Mouse (Mus musculus) limb, embryonic 11.5 days (tissue): ENCODE measurements at regions not wholly inside any gene's neighbourhood (a gene's known extent, or its start where the extent isn't known, plus 50 kb on each side); places are given as distances from the start of the nearest gene placed in this dataset.
"Not testable (repeated sequence)": the region's sequence is repeated elsewhere in the genome, so short reads cannot be mapped to it uniquely, and the experiment has no call there.

ENCODE experiments used
- ATAC-seq: fragments of 200-750 bp; cut with Nextera tagmentation; 2 replicates; pipeline ENCODE4 v1.8.0; 2017; ENCODE audit warnings: low read depth; ENCODE audit not compliant: insufficient number of reproducible peaks, low FRiP score, low TSS enrichment
- DNase-seq: peaks from one replicate; pipeline ENCODE4 v3.0.0-alpha.2; 2015; ENCODE audit warnings: low spot score
- H3K27ac ChIP-seq: fragments of 300-500 bp; sonication (generic); replicated peaks from 2 replicates; pipeline ENCODE4 v1.5.1; 2014; ENCODE audit warnings: low read depth, mild to moderate bottlenecking, low read length
- H3K27me3 ChIP-seq: fragments of 300-500 bp; sonication (generic); 2 replicates; pipeline ENCODE4 v1.6.1; 2014; ENCODE audit warnings: mild to moderate bottlenecking, low read length, mixed read lengths; ENCODE audit not compliant: control insufficient read depth, insufficient read depth
- H3K36me3 ChIP-seq: fragments of 300-500 bp; sonication (generic); 2 replicates; pipeline ENCODE4 v1.6.1; 2014; ENCODE audit warnings: mild to moderate bottlenecking, low read length, moderate library complexity, mixed read lengths; ENCODE audit not compliant: control insufficient read depth, insufficient read depth
- H3K4me1 ChIP-seq: fragments of 300-500 bp; sonication (generic); 2 replicates; pipeline ENCODE4 v1.6.1; 2014; ENCODE audit warnings: low read length, mixed read lengths; ENCODE audit not compliant: control insufficient read depth, insufficient read depth
- H3K4me2 ChIP-seq: fragments of 300-500 bp; sonication (generic); 2 replicates; pipeline ENCODE4 v1.6.1; 2014; ENCODE audit warnings: low read depth, mild to moderate bottlenecking, moderate library complexity; ENCODE audit not compliant: severe bottlenecking
- H3K4me3 ChIP-seq: fragments of 300-500 bp; sonication (generic); 2 replicates; pipeline ENCODE4 v1.5.1; 2014; ENCODE audit warnings: low read depth, low read length
- H3K9ac ChIP-seq: fragments of 300-500 bp; sonication (generic); 2 replicates; pipeline ENCODE4 v1.6.1; 2014; ENCODE audit warnings: mild to moderate bottlenecking, low read length
- H3K9me3 ChIP-seq: fragments of 300-500 bp; sonication (generic); 2 replicates; pipeline ENCODE4 v1.6.1; 2016; ENCODE audit warnings: low read length; ENCODE audit not compliant: control insufficient read depth
- WGBS: fragments of 180-500 bp; shearing (Covaris S2); extraction: QIAGEN DNeasy Blood & Tissue Kit; methylation state at CpG from one replicate; pipeline ENCODE4 v1.1.7; 2014; 5-methylcytosine and 5-hydroxymethylcytosine counted together

GRCm38 (mm10) chr2:53501657-53502274 lies 310.2 kb downstream of the Arl6ip6 start:
- Histone ChIP-seq H3K27me3 (no peaks in the 10 kb centered on the region), H3K36me3 (no peaks in the 10 kb centered on the region), H3K27ac (no peak overlapping the region), H3K4me2 (no peak overlapping the region), H3K9me3 (no peaks in the 10 kb centered on the region), H3K4me3 (no peak overlapping the region), H3K4me1 (no peaks in the 10 kb centered on the region), H3K9ac (no peak overlapping the region)
- WGBS: 57% methylated on average over 14 of the region's 14 CpGs
- ATAC-seq: no peak
- DNase-seq: no peak

GRCm38 (mm10) chr2:53502275-53502667 lies 310.7 kb downstream of the Arl6ip6 start:
- no peaks in the 10 kb centered on the region for H3K4me1 ChIP-seq
- H3K27me3 ChIP-seq: no peaks in the 10 kb centered on the region
- no peak overlapping the region for H3K4me3 ChIP-seq
- H3K9me3 ChIP-seq: no peaks in the 10 kb centered on the region
- no peaks in the 10 kb centered on the region for H3K36me3 ChIP-seq
- 77% methylated on average over 4 of the region's 4 CpGs for WGBS
- H3K27ac ChIP-seq: no peak overlapping the region
- no peak overlapping the region for H3K9ac ChIP-seq
- no peak for ATAC-seq
- no peak overlapping the region for H3K4me2 ChIP-seq
- no peak for DNase-seq

GRCm38 (mm10) chr2:53542097-53542496 lies 350.6 kb downstream of the Arl6ip6 start:
- WGBS: 87% methylated on average over 2 of the region's 2 CpGs
- ATAC-seq: no peak

GRCm38 (mm10) chr2:53574007-53574406 lies 382.5 kb downstream of the Arl6ip6 start:
- Histone ChIP-seq H3K4me2 (no peak overlapping the region), H3K27me3 (no peaks in the 10 kb centered on the region), H3K36me3 (no peaks in the 10 kb centered on the region), H3K9ac (no peak overlapping the region), H3K27ac (no peak overlapping the region), H3K9me3 (no peaks in the 10 kb centered on the region), H3K4me3 (no peak overlapping the region), H3K4me1 (no peaks in the 10 kb centered on the region)
- DNase-seq (no peak), ATAC-seq (no peak)
- WGBS: 88% methylated on average over 1 of the region's 1 CpGs

More at GRCm38 (mm10) chr2:53542097-53542496, 350.6 kb downstream of the Arl6ip6 start:
- no peaks in the 10 kb centered on the region for H3K36me3 ChIP-seq
- no peak overlapping the region for H3K9ac ChIP-seq
- H3K9me3 ChIP-seq: no peaks in the 10 kb centered on the region
- H3K4me1 ChIP-seq: no peaks in the 10 kb centered on the region
- no peak overlapping the region for H3K27ac ChIP-seq
- no peak overlapping the region for H3K4me2 ChIP-seq
- H3K27me3 ChIP-seq: no peaks in the 10 kb centered on the region
- no peak for DNase-seq
- no peak overlapping the region for H3K4me3 ChIP-seq

- Histone ChIP-seq H3K36me3 (no peaks in the 10 kb centered on the region), H3K27ac (no peak overlapping the region), H3K4me2 (no peak overlapping the region), H3K9me3 (no peaks in the 10 kb centered on the region), H3K4me3 (no peak overlapping the region), H3K9ac (no peak overlapping the region), H3K27me3 (no peaks in the 10 kb centered on the region), H3K4me1 (no peaks in the 10 kb centered on the region)
- 86% methylated on average over 2 of the region's 2 CpGs for WGBS
- ATAC-seq (no peak), DNase-seq (no peak)
Observed at GRCm38 (mm10) chr2:53605829-53606228, 414.3 kb downstream of the Arl6ip6 start.

- no peak overlapping the region for H3K9ac ChIP-seq
- H3K36me3 ChIP-seq: no peaks in the 10 kb centered on the region
- H3K4me3 ChIP-seq: no peak overlapping the region
- H3K9me3 ChIP-seq: no peaks in the 10 kb centered on the region
- DNase-seq: no peak
- H3K4me1 ChIP-seq: no peaks in the 10 kb centered on the region
- ATAC-seq: no peak
- no peaks in the 10 kb centered on the region for H3K27me3 ChIP-seq
- 88% methylated on average over 3 of the region's 3 CpGs for WGBS
- H3K27ac ChIP-seq: no peak overlapping the region
- no peak overlapping the region for H3K4me2 ChIP-seq
Observed at GRCm38 (mm10) chr2:53619681-53620080, 428.2 kb downstream of the Arl6ip6 start.

- not testable (repeated sequence) for ATAC-seq, H3K36me3 ChIP-seq, DNase-seq, H3K4me2 ChIP-seq, H3K9ac ChIP-seq, H3K27ac ChIP-seq, H3K4me3 ChIP-seq, H3K9me3 ChIP-seq, H3K27me3 ChIP-seq, H3K4me1 ChIP-seq
- WGBS: 61% methylated on average over 19 of the region's 19 CpGs
Observed at GRCm38 (mm10) chr2:53632816-53633474, 441.4 kb downstream of the Arl6ip6 start.

GRCm38 (mm10) chr2:53668599-53669372 lies 416.6 kb downstream of the Rprm start:
- no peak overlapping the region for H3K9ac ChIP-seq
- 79% methylated on average over 6 of the region's 6 CpGs for WGBS
- H3K4me3 ChIP-seq: no peak overlapping the region

More at GRCm38 (mm10) chr2:53668599-53669372, 416.6 kb downstream of the Rprm start:
- Histone ChIP-seq H3K4me1 (no peaks in the 10 kb centered on the region), H3K27me3 (no peaks in the 10 kb centered on the region), H3K36me3 (no peaks in the 10 kb centered on the region), H3K9me3 (no peaks in the 10 kb centered on the region), H3K27ac (no peak overlapping the region), H3K4me2 (no peak overlapping the region)
- no peak for DNase-seq
- ATAC-seq: no peak
